Mouse (Mus musculus): ENCODE measurements around the gene Kdm1b. TPM values are rescaled to one million over a fixed set of nuclear protein-coding genes. Genes with fewer than 3 reads are reported as not detected.

The Kdm1b gene
- polyA plus RNA-seq, 1 experiment from 2014 or later: 6.7 TPM

DNA sequence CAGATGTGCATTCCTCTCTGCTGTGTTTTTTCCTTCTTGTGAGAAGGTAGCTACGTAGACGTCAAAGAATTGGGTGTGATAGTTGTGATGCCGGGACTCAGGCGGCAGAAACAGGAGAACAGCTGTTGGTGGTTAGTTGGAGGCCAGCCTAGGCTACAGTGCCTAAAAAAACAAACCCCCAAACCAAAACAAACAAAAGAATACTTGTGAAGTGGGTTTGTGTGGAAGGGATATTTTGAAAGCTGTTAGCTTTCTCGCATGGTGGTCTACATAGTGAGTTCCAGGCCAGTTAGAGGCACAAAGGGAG, 28.2 kb upstream of the Kdm1b start:
- H3K9me3 ChIP-seq (ENCODE audit: control insufficient read depth): no peaks in the 10 kb centered on the region
- H3K27ac ChIP-seq (ENCODE audit: low read depth, low read length): no peak overlapping the region
- ATAC-seq: no peak
- H3K4me1 ChIP-seq (replicated peaks; ENCODE audit: control insufficient read depth, insufficient read depth, low read length): peaks cover 5% of the 10 kb centered on the region; the same call in 1 of the 2 replicates
- H3K27me3 ChIP-seq (replicated peaks; ENCODE audit: control insufficient read depth, insufficient read depth, low read length): no peaks in the 10 kb centered on the region
- WGBS: 75% methylated on average over 5 of the region's 5 CpGs
- H3K9ac ChIP-seq (ENCODE audit: low read depth, low read length): no peak overlapping the region
- no peak for TF ChIP-seq CTCF (IDR thresholded peaks at IDR 0.05; ENCODE audit: low read depth)
- H3K4me2 ChIP-seq (replicated peaks; ENCODE audit: low read depth): peak overlapping the region; percentile 92
- H3K36me3 ChIP-seq (ENCODE audit: control insufficient read depth, insufficient read depth): no peaks in the 10 kb centered on the region
- peak overlapping the region; percentile 52 for H3K4me3 ChIP-seq (ENCODE audit: low read depth, low read length)

DNA sequence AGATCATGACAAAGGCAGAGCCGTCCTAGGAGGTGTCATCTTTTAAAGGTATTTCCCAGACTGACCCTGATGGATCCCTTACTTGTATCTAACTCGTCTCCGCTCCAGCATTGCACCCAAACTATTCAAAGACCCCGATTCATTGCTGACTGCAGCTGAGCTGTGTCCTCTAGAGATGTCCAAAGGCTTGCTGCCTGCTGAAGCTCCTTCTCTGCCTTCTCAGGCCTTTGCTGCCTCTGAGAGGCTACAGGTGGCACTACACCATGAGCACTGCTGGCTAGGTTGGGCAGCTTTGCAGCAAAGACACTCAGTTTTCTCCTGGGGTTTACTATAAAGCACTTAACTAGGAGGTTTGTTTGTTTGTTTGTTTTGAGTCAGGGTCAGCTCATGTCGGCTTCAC, 26.0 kb upstream of the Kdm1b start:
- H3K27ac ChIP-seq (ENCODE audit: low read depth, low read length): no peak overlapping the region
- H3K36me3 ChIP-seq (ENCODE audit: control insufficient read depth, insufficient read depth): no peaks in the 10 kb centered on the region
- H3K4me3 ChIP-seq (ENCODE audit: low read depth, low read length): no peak overlapping the region
- no peak overlapping the region for H3K9ac ChIP-seq (ENCODE audit: low read depth, low read length)
- no peak for ATAC-seq
- no peak overlapping the region for H3K4me2 ChIP-seq (replicated peaks; ENCODE audit: low read depth)
- TF ChIP-seq CTCF (IDR thresholded peaks at IDR 0.05; ENCODE audit: low read depth): peak; percentile 98
- peaks cover 5% of the 10 kb centered on the region; the same call in 1 of the 2 replicates for H3K4me1 ChIP-seq (replicated peaks; ENCODE audit: control insufficient read depth, insufficient read depth, low read length)
- 48% methylated on average over 5 of the region's 5 CpGs for WGBS
- no peaks in the 10 kb centered on the region for H3K9me3 ChIP-seq (ENCODE audit: control insufficient read depth)
- no peaks in the 10 kb centered on the region for H3K27me3 ChIP-seq (replicated peaks; ENCODE audit: control insufficient read depth, insufficient read depth, low read length)

DNA sequence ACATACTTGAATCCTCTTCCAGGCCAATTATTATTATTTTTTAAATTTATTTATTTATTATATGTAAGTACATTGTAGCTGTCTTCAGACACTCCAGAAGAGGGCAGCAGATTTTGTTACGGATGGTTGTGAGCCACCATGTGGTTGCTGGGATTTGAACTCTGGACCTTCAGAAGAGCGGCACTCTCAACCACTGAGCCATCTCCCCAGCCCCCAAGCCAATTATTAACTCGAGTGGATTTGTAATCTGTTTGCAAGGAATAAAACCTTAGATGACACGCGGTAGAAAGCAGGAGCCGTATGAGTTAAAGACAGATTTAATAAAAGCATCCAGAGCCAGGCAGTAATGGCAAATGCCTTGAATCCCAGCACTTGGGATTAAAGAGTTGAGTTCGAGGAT, 23.5 kb upstream of the Kdm1b start:
- ATAC-seq: peak; percentile 41; the same call in 1 of the 2 replicates
- Histone ChIP-seq H3K4me3 (ENCODE audit: low read depth, low read length) (no peak overlapping the region), H3K4me1 (replicated peaks; ENCODE audit: control insufficient read depth, insufficient read depth, low read length) (no peaks in the 10 kb centered on the region), H3K27ac (ENCODE audit: low read depth, low read length) (no peak overlapping the region), H3K9ac (ENCODE audit: low read depth, low read length) (no peak overlapping the region), H3K36me3 (ENCODE audit: control insufficient read depth, insufficient read depth) (no peaks in the 10 kb centered on the region), H3K4me2 (replicated peaks; ENCODE audit: low read depth) (no peak overlapping the region), H3K27me3 (replicated peaks; ENCODE audit: control insufficient read depth, insufficient read depth, low read length) (no peaks in the 10 kb centered on the region), H3K9me3 (ENCODE audit: control insufficient read depth) (no peaks in the 10 kb centered on the region)
- 59% methylated on average over 7 of the region's 7 CpGs for WGBS
- peak; percentile 31; the same call in 1 of the 2 replicates for TF ChIP-seq CTCF (IDR thresholded peaks at IDR 0.05; ENCODE audit: low read depth)

DNA sequence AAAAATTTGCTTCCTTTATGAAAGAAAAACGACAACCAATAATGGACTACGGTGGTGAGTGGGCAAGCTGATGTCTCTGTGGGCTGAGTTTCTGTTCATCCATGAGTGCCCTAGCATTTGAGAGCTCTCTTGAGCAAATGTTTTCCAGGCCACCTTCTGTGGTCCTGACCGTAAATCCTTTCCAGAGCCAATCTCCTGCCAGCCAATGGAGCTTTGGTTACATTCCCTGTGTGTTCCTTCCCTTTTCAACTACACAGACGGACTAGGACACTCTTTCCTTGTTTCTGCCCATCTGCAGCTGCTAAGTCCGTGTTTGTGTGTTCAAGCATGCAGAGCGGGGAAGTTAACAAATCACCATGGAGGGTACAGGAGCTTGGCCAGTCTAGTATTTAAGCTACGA, 22.5 kb upstream of the Kdm1b start:
- no peak overlapping the region for H3K27ac ChIP-seq (ENCODE audit: low read depth, low read length)
- no peak for ATAC-seq
- no peaks in the 10 kb centered on the region for H3K27me3 ChIP-seq (replicated peaks; ENCODE audit: control insufficient read depth, insufficient read depth, low read length)
- no peaks in the 10 kb centered on the region for H3K36me3 ChIP-seq (ENCODE audit: control insufficient read depth, insufficient read depth)
- no peak overlapping the region for H3K9ac ChIP-seq (ENCODE audit: low read depth, low read length)
- H3K4me3 ChIP-seq (ENCODE audit: low read depth, low read length): no peak overlapping the region
- H3K9me3 ChIP-seq (ENCODE audit: control insufficient read depth): no peaks in the 10 kb centered on the region
- H3K4me2 ChIP-seq (replicated peaks; ENCODE audit: low read depth): no peak overlapping the region
- 77% methylated on average over 7 of the region's 7 CpGs for WGBS
- no peak for TF ChIP-seq CTCF (IDR thresholded peaks at IDR 0.05; ENCODE audit: low read depth)
- H3K4me1 ChIP-seq (replicated peaks; ENCODE audit: control insufficient read depth, insufficient read depth, low read length): no peaks in the 10 kb centered on the region

DNA sequence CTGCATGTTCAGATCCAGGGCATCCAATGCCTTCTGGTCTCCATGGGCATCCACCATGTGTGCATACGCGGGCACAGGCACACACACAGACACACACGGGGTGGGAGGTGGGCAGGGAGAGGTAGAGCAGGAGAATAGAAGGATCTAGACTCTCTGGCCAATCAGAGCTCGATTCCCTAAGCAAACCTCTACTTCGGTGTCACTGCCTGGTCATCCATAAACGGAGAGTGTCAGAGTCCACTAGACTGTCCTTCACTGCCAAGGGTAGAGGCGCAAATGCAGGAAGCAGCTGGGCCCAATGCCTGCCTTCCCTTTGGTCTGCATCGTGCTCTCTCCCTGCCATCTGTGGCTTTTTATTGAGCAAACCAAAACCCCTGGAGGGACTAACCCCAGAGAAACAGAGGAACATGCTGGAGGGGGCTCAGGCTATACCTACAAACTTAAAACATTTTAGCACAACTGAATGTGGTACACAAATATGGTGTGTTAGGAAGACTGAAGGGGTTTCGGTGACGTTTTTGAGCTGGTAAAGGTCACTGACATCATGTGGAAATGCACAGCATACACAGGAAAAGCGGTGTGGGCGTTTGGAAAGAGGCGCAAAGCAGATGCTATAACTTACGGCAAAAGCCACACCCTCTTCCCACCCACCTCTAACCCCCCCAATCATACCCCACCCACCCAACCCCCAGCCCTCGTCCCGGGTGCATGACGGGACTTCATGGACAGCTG, 12.8 kb upstream of the Kdm1b start:
- no peak overlapping the region for H3K27ac ChIP-seq (ENCODE audit: low read depth, low read length)
- H3K9ac ChIP-seq (ENCODE audit: low read depth, low read length): no peak overlapping the region
- WGBS: 85% methylated on average over 17 of the region's 17 CpGs
- H3K27me3 ChIP-seq (replicated peaks; ENCODE audit: control insufficient read depth, insufficient read depth, low read length): no peaks in the 10 kb centered on the region
- H3K36me3 ChIP-seq (ENCODE audit: control insufficient read depth, insufficient read depth): peaks cover 4% of the 10 kb centered on the region
- H3K4me2 ChIP-seq (replicated peaks; ENCODE audit: low read depth): no peak overlapping the region
- H3K9me3 ChIP-seq (ENCODE audit: control insufficient read depth): no peaks in the 10 kb centered on the region
- no peaks in the 10 kb centered on the region for H3K4me1 ChIP-seq (replicated peaks; ENCODE audit: control insufficient read depth, insufficient read depth, low read length)
- ATAC-seq: no peak
- H3K4me3 ChIP-seq (ENCODE audit: low read depth, low read length): no peak overlapping the region
- TF ChIP-seq CTCF (IDR thresholded peaks at IDR 0.05; ENCODE audit: low read depth): no peak

DNA sequence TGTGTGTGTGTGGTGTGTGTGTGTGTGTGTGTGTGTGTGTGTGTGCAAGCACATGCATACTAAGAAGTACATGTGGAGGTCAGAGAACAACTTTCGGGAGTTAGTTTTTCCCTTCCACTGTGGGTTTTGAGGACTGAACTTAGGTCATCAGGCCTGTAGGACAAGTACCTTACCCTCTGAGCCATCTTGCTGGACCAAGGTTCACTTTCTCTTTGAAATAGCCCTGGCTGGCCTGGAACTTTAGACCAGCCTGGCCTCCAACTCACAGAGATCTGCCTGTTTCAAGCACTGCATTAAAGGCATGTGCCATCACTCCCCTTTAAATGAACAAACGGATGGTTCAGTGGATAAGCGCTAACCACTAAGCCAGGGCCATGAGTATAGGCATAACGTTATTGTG, 9.7 kb upstream of the Kdm1b start:
- no peak for ATAC-seq
- TF ChIP-seq CTCF (IDR thresholded peaks at IDR 0.05; ENCODE audit: low read depth): no peak
- H3K36me3 ChIP-seq (ENCODE audit: control insufficient read depth, insufficient read depth): peaks cover 4% of the 10 kb centered on the region

More for the DNA sequence above, 9.7 kb upstream of the Kdm1b start:
- no peak overlapping the region for H3K4me2 ChIP-seq (replicated peaks; ENCODE audit: low read depth)
- no peaks in the 10 kb centered on the region for H3K27me3 ChIP-seq (replicated peaks; ENCODE audit: control insufficient read depth, insufficient read depth, low read length)
- H3K9ac ChIP-seq (ENCODE audit: low read depth, low read length): no peak overlapping the region
- H3K4me1 ChIP-seq (replicated peaks; ENCODE audit: control insufficient read depth, insufficient read depth, low read length): no peaks in the 10 kb centered on the region
- H3K27ac ChIP-seq (ENCODE audit: low read depth, low read length): no peak overlapping the region
- 87% methylated on average over 4 of the region's 4 CpGs for WGBS
- H3K9me3 ChIP-seq (ENCODE audit: control insufficient read depth): no peaks in the 10 kb centered on the region
- H3K4me3 ChIP-seq (ENCODE audit: low read depth, low read length): no peak overlapping the region
